Mouse (Mus musculus) ovary, adult 10 weeks (tissue): ENCODE results near the gene Olfr1238. TPM values are rescaled to one million over a fixed set of nuclear protein-coding genes. Genes with fewer than 3 reads are reported as not detected.

Source experiments
- polyA plus RNA-seq: library from polyadenylated mRNA; stranded (reverse); fragments of 350-450 nt; fragmentation: Illumina TruSeq; extraction: RNeasy Lipid Tissue Mini Kit (QIAGEN cat#74804); gene quantifications from one replicate; pipeline ENCODE4 v1.2.3, GENCODE M21; 2014

Olfr1238 gene
- polyA plus RNA-seq, result not detected

DNA sequence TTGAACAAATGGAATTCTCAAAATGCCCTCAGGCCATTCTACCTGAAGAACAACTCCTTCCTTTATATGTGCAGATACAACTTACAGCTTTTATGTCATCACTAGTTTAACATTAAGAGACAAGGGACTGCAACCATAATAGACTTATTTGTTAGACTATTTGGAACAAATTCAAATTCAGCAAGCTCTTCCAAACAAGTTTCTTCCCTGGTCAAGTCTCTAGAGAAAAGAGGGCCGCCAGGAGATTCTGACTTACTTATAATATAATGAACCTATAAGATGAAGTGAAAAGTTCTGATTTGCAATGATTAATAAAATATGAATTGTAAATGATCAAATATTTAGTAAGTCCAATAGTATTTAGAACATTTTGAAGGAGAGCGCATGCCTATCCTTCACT, at the start of gene Olfr1238:
Gene Olfr1238, minus strand, starts transcription at position 101 of the 400 bp plus-strand sequence.

DNA sequence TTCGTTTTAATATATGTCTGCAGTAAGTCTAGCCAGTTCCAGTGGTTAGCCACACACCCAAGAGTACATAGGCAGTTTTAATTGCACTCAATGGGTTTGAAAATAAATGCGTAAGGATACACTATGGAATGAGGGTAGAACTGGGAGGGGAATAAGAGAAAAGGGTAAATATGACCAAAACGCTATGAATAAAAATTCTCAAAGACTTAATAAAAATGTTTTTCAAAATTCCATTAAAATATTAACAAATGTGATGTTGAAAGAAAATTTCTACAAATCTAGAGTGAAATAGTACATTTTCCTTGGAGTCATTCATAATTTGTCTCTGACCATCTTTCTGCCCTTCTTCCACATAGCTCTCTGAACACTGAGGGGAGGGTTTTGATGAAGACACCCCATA, 33.4 kb upstream of the Olfr1238 start, which contains the start of gene Olfr1240:
Gene Olfr1240, minus strand, starts transcription at position 101 of the 400 bp plus-strand sequence.

DNA sequence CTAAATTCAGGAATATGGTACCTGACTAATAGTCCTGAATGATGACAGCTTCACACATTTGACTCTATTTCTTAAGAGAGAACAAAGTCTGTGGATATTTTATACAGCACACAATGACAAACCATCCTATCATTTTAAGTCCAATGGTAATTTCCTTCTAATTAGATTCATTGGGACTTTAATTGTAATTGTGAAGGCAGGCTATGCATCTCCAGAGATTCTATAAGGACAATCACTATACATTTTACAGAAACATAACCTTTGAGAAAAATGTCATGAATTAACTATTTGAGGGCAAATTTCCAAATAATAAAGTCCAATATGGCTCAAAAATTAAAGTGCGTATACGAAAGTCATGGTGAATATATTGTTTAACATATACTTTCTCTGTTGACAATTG, 10.8 kb upstream of the Olfr1238 start, which contains the start of gene Olfr1239:
Gene Olfr1239, minus strand, starts transcription at position 101 of the 400 bp plus-strand sequence.

DNA sequence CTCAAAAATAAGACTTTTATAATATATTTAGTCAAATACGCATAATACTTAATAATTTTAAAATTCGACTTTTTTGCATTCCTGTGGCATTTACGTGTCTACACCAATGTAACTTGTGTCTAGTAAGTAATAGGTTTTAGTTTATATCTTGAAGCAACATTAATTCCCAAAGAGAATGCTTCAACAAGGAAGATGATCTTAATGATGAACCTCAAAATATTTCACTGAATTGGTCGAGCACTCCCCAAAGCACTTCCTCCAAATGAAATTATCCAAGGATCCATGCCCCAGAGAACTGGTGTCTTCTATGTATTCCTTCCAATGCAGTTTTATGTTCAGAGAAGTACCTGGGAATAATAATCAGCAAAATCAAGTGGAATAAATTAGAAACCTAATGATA, 44.7 kb downstream of the Olfr1238 start, which contains the start of gene Olfr1234:
Gene Olfr1234, minus strand, starts transcription at position 101 of the 400 bp plus-strand sequence.

Other genes starting within 250 kb of the Olfr1238 start
- gene Olfr1224-ps1, start 245.6 kb downstream of the Olfr1238 start, polyA plus RNA-seq, result not detected
- not detected for gene Olfr1225, start 235.0 kb downstream of the Olfr1238 start, polyA plus RNA-seq
- gene Olfr1226, start 209.6 kb downstream of the Olfr1238 start, polyA plus RNA-seq, result not detected
- gene Olfr1228, start 155.6 kb downstream of the Olfr1238 start, polyA plus RNA-seq, result not detected
- gene Olfr1229, start 121.7 kb downstream of the Olfr1238 start, polyA plus RNA-seq, result not detected
- gene Olfr1230, start 112.4 kb downstream of the Olfr1238 start, polyA plus RNA-seq, result not detected
- gene Olfr1231, start 102.6 kb downstream of the Olfr1238 start, polyA plus RNA-seq, result not detected
- not detected for gene Olfr1232, start 80.0 kb downstream of the Olfr1238 start, polyA plus RNA-seq
- gene Olfr1233, start 67.3 kb downstream of the Olfr1238 start, polyA plus RNA-seq, result not detected
- not detected for gene Olfr1234, start 44.8 kb downstream of the Olfr1238 start, polyA plus RNA-seq
- not detected for gene Olfr1239, start 10.7 kb upstream of the Olfr1238 start, polyA plus RNA-seq
- gene Olfr1240, start 33.3 kb upstream of the Olfr1238 start, polyA plus RNA-seq, result not detected
- not detected for gene Olfr1241, start 77.5 kb upstream of the Olfr1238 start, polyA plus RNA-seq
- gene Olfr1242, start 88.7 kb upstream of the Olfr1238 start, polyA plus RNA-seq, result not detected
- not detected for gene Olfr1243, start 121.8 kb upstream of the Olfr1238 start, polyA plus RNA-seq
- gene Olfr1245, start 168.8 kb upstream of the Olfr1238 start, polyA plus RNA-seq, result not detected
- gene Olfr1246, start 183.5 kb upstream of the Olfr1238 start, polyA plus RNA-seq, result not detected
- not detected for gene Olfr1247, start 204.5 kb upstream of the Olfr1238 start, polyA plus RNA-seq
- gene Olfr1248, start 208.6 kb upstream of the Olfr1238 start, polyA plus RNA-seq, result not detected
- not detected for gene Olfr1249, start 225.3 kb upstream of the Olfr1238 start, polyA plus RNA-seq